Mouse (Mus musculus) layer of hippocampus, adult 8-10 months (tissue): ENCODE results near the gene Mbtd1. TPM values are rescaled to one million over a fixed set of nuclear protein-coding genes. Genes with fewer than 3 reads are reported as not detected.

Experiments used
- DNase-seq, 2 experiments: peaks; one replicate each; pipeline ENCODE4 v3.0.0; 2022; ENCODE audit warnings: low spot score in 2 of 2
- total RNA-seq, 4 experiments: library from RNA; stranded (reverse); gene quantifications; 2 replicates each; pipeline ENCODE4 v1.2.4; 2022

Gene Mbtd1
- total RNA-seq, 4 experiments from 2014 or later = 28.4 to 40.9 (median 33.5) TPM

- no peak for DNase-seq
These were observed 101.4 kb downstream of the Mbtd1 start for GRCm38 (mm10) chr11:93987026-93987425.

GRCm38 (mm10) chr11:93987625-93988327, 102.1 kb downstream of the Mbtd1 start:
- no peak for DNase-seq

DNA sequence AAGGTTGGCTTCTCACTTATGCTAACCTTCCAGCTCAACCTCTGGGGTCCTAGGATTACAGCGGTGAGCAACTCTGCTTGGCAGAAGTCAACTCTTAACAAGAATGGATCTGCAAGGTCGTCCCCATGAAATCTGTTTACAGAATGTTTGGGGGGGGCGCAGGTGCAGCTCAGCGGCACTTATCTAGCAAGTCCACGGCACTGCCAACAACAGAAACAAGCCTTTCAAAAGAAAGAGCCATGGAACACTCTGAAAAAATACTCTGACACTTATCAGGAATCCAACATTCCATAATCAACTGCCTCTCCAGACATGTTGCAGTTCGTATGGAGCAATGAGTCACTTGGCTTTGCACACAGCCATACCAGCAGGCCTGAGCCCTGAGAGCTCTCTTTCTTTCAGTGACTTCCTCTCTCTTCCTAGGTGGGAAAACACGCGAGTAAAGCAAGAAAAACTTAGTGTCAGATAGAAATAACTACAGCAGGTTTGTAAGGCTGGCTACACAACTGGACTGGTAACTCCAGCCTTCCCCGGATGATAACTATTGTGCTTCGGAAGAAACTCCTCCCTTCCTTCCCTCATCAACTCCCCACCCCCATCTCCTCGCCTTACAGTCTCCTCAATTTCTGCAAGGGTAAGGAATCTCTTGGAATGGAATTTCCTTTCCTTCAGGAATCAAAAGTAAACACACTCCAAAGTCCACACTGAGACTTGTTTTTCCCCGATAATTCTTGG, 102.8 kb downstream of the Mbtd1 start:
- no peak for DNase-seq

GRCm38 (mm10) chr11:93994531-93994930, 108.9 kb downstream of the Mbtd1 start:
- DNase-seq = no peak

DNA sequence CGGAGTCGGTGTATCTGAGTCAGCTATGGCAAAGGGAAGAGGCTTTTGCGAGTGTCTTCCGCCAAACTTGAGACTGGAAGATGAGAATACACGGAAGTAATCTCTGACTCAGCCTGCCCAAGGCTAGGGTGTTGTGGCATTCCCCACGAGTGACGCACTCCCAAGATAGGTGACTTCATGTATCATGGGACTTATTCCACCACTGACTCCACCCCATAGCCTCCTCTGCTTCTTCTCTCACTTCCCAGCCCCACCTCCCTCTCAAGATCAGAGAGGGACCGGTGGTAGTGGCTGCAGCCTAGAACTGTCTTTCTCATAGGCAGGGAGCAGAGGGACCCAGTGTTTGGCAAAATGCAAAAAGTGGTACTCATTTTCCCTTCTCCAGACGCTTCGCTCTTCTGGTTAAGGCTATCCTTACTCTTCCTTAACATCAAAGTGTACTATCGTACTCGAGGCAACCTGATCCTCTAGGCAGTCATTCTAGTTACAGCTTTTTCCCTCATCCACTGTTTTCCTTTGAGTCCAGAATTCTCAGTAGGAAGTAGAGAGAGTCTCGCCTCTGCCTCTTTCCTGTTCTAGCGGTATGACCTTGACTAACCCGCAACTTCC, 109.6 kb downstream of the Mbtd1 start:
- peak; percentile 72 to 83 for DNase-seq

GRCm38 (mm10) chr11:93995720-93996305, 110.2 kb downstream of the Mbtd1 start, which contains the start of gene Spag9:
Gene Spag9, plus strand, starts transcription at chr11:93996091.
- DNase-seq = peak; percentile 82 to 88

Other genes starting within 250 kb of the Mbtd1 start
- gene Utp18, start 86 bp upstream of the Mbtd1 start, total RNA-seq = 10 to 100 TPM; 21.6 to 23.3 (median 22.4) TPM
- 100 to 1,000 TPM in 2 of 4 experiments, 10 to 100 TPM in 2; 88.3 to 126 (median 105) TPM for gene Nme2, start 70.4 kb downstream of the Mbtd1 start, total RNA-seq
- 100 to 1,000 TPM in 2 of 4 experiments, 10 to 100 TPM in 2; 86.0 to 119 (median 96.1) TPM for gene Gm20390, start 82.4 kb downstream of the Mbtd1 start, total RNA-seq
- gene Nme1, start 82.7 kb downstream of the Mbtd1 start, total RNA-seq = 100 to 1,000 TPM in 1 of 4 experiments, 10 to 100 TPM in 3; 72.6 to 105 (median 82.2) TPM
- gene Spag9, start 110.2 kb downstream of the Mbtd1 start, total RNA-seq = 100 to 1,000 TPM; 205 to 236 (median 220) TPM